Comparison of ENCODE assay signal across 8 mouse cellular contexts in the genomic region with DNA sequence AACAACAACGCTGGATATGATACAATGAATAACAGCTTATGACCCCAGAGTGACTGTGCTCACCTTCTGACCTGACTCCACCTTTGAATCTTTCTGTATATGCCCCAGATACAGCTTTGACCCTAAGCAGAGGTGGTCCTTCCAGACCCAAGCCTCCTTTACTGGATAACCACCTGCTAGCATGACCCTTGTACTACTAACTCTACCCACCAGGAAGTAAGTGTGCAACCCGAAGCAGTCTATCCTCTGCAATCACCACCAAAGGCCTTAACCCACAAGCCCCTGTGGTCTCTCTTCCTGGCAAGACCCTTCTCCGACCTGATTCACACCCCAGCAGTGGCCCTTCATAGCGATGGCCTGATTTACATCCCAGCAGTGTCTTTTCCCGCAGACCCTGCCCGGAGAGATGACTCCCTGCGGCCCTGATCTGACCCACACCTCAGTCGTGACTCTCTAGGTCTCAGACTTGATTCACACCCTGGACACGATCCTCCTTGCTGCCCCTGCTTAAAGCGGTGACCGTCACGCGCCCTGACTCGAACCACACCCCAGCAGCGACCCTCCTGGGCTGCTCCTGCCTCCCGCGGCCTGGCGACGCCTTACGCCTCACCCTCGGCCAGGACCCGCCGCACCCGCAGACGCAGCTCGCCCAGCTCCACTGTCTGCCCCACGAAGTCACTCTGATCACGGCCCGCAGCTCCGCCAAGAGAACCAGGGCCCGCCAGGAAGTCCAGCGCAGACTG. TPM values are rescaled to one million over a fixed set of nuclear protein-coding genes. Genes with fewer than 3 reads are reported as not detected.
DNase-seq lines count a peak whose midpoint lies in the region; ATAC-seq and TF ChIP-seq lines count a peak whose summit lies in the region.

No protein-coding gene starts in this region.

- peak overlapping the region; percentile 88 for H3K4me2 ChIP-seq in hindbrain, embryonic 15.5 days
- peak overlapping the region; percentile 96 for H3K4me2 ChIP-seq in midbrain, embryonic 13.5 days (replicated peaks)

- no peak for DNase-seq in cerebellum, adult 2 months
- no peak for DNase-seq in cerebellum, adult 8-10 months
- DNase-seq in thymus, postnatal 0 days (ENCODE audit: low spot score) = peak; percentile 48
- DNase-seq in thymus, postnatal 4 days = no peak
- DNase-seq in cerebellum, postnatal 14 days = no peak
- DNase-seq in kidney, adult 9 months = no peak

- peak overlapping the region; percentile 76 for H3K27ac ChIP-seq in cerebellum, adult 2 months (ENCODE audit: insufficient read depth, low read length)
- H3K27ac ChIP-seq in hindbrain, embryonic 15.5 days (replicated peaks) = peak overlapping the region; percentile 92
- H3K27ac ChIP-seq in midbrain, embryonic 13.5 days = peak overlapping the region; percentile 87

- H3K9ac ChIP-seq in hindbrain, embryonic 15.5 days = peak overlapping the region; percentile 98
- H3K9ac ChIP-seq in midbrain, embryonic 13.5 days (replicated peaks) = peak overlapping the region; percentile 95

- no peak for TF ChIP-seq POLR2A in cerebellum, adult 2 months (IDR thresholded peaks at IDR 0.05; ENCODE audit: borderline replicate concordance, insufficient read depth, low read length)

- ATAC-seq in hindbrain, embryonic 15.5 days (ENCODE audit: low FRiP score, low read depth) = peak; percentile 90
- ATAC-seq in midbrain, embryonic 13.5 days = peak; percentile 90

- H3K9me3 ChIP-seq in hindbrain, embryonic 15.5 days = no peaks in the 10 kb centered on the region
- H3K9me3 ChIP-seq in midbrain, embryonic 13.5 days = no peaks in the 10 kb centered on the region

- H3K36me3 ChIP-seq in hindbrain, embryonic 15.5 days = peaks cover 7% of the 10 kb centered on the region
- H3K36me3 ChIP-seq in midbrain, embryonic 13.5 days = peaks cover 6% of the 10 kb centered on the region

- H3K4me3 ChIP-seq in cerebellum, adult 2 months (replicated peaks; ENCODE audit: insufficient read depth, low read depth, low read length) = peak overlapping the region; percentile 85
- H3K4me3 ChIP-seq in hindbrain, embryonic 15.5 days = peak overlapping the region; percentile 88
- peak overlapping the region; percentile 83 for H3K4me3 ChIP-seq in midbrain, embryonic 13.5 days (replicated peaks)

- WGBS in cerebellum, adult 2 months = 1% methylated on average over 32 of the region's 32 CpGs
- 2% methylated on average over 32 of the region's 32 CpGs for WGBS in hindbrain, embryonic 15.5 days
- WGBS in midbrain, embryonic 13.5 days = 3% methylated on average over 32 of the region's 32 CpGs

- TF ChIP-seq CTCF in cerebellum, adult 2 months (IDR thresholded peaks at IDR 0.05; ENCODE audit: borderline replicate concordance, insufficient read depth, low read depth, low read length) = no peak

- peaks cover 2% of the 10 kb centered on the region; the same call in 1 of the 2 replicates for H3K4me1 ChIP-seq in cerebellum, adult 2 months (ENCODE audit: control insufficient read depth, insufficient read depth, low read length)
- H3K4me1 ChIP-seq in hindbrain, embryonic 15.5 days (replicated peaks) = peaks cover 31% of the 10 kb centered on the region
- peaks cover 32% of the 10 kb centered on the region for H3K4me1 ChIP-seq in midbrain, embryonic 13.5 days (replicated peaks)

- no peaks in the 10 kb centered on the region for H3K27me3 ChIP-seq in cerebellum, adult 2 months (ENCODE audit: control insufficient read depth, insufficient read depth, low read length)
- H3K27me3 ChIP-seq in hindbrain, embryonic 15.5 days = no peaks in the 10 kb centered on the region
- H3K27me3 ChIP-seq in midbrain, embryonic 13.5 days = no peaks in the 10 kb centered on the region

RNA-seq across cellular contexts. Expression of gene Gak, which starts 0.5 kb away (rescaled TPM):
- polyA plus RNA-seq in cerebellum, adult 2 months (2012; rRNA removed) = 89.9 and 91.6 TPM in 2 replicates
- polyA plus RNA-seq in thymus, postnatal 0 days (2015; fragmentation: Nextera tagmentation; extraction: Ambion mirVana) = 44.6 and 50.1 TPM in 2 replicates
- polyA plus RNA-seq in hindbrain, embryonic 15.5 days (2015; fragmentation: Nextera tagmentation; extraction: Ambion mirVana) = 48.1 and 56.7 TPM in 2 replicates
- polyA plus RNA-seq in midbrain, embryonic 13.5 days (2015; fragmentation: Nextera tagmentation; extraction: Ambion mirVana) = 50.3 and 51.7 TPM in 2 replicates

RNA-seq across cellular contexts. Expression of gene Tmem175, which starts 0.5 kb away (rescaled TPM):
- 50.8 and 52.4 TPM in 2 replicates for polyA plus RNA-seq in cerebellum, adult 2 months (2012; rRNA removed)
- polyA plus RNA-seq in thymus, postnatal 0 days (2015; fragmentation: Nextera tagmentation; extraction: Ambion mirVana) = 25.2 and 28.3 TPM in 2 replicates
- 26.3 and 27.1 TPM in 2 replicates for polyA plus RNA-seq in hindbrain, embryonic 15.5 days (2015; fragmentation: Nextera tagmentation; extraction: Ambion mirVana)
- polyA plus RNA-seq in midbrain, embryonic 13.5 days (2015; fragmentation: Nextera tagmentation; extraction: Ambion mirVana) = 23.7 and 23.8 TPM in 2 replicates

RNA-seq across cellular contexts. Expression of gene Idua, which starts 31.1 kb away (rescaled TPM):
- 29.0 and 37.8 TPM in 2 replicates for polyA plus RNA-seq in cerebellum, adult 2 months (2012; rRNA removed)
- 5.4 and 6.2 TPM in 2 replicates for polyA plus RNA-seq in thymus, postnatal 0 days (2015; fragmentation: Nextera tagmentation; extraction: Ambion mirVana)
- polyA plus RNA-seq in hindbrain, embryonic 15.5 days (2015; fragmentation: Nextera tagmentation; extraction: Ambion mirVana) = 11.0 and 11.8 TPM in 2 replicates
- 10.6 and 10.7 TPM in 2 replicates for polyA plus RNA-seq in midbrain, embryonic 13.5 days (2015; fragmentation: Nextera tagmentation; extraction: Ambion mirVana)

RNA-seq across cellular contexts. Expression of gene Dgkq, which starts 40.4 kb away (rescaled TPM):
- 89.1 and 91.8 TPM in 2 replicates for polyA plus RNA-seq in cerebellum, adult 2 months (2012; rRNA removed)
- 5.0 and 6.6 TPM in 2 replicates for polyA plus RNA-seq in thymus, postnatal 0 days (2015; fragmentation: Nextera tagmentation; extraction: Ambion mirVana)
- 31.0 and 32.9 TPM in 2 replicates for polyA plus RNA-seq in hindbrain, embryonic 15.5 days (2015; fragmentation: Nextera tagmentation; extraction: Ambion mirVana)
- polyA plus RNA-seq in midbrain, embryonic 13.5 days (2015; fragmentation: Nextera tagmentation; extraction: Ambion mirVana) = 23.7 and 26.6 TPM in 2 replicates

RNA-seq across cellular contexts. Expression of gene Slc26a1, which starts 46.3 kb away (rescaled TPM):
- polyA plus RNA-seq in cerebellum, adult 2 months (2012; rRNA removed) = 1.7 and 1.9 TPM in 2 replicates
- polyA plus RNA-seq in thymus, postnatal 0 days (2015; fragmentation: Nextera tagmentation; extraction: Ambion mirVana) = 0.14 and 0.20 TPM in 2 replicates
- polyA plus RNA-seq in hindbrain, embryonic 15.5 days (2015; fragmentation: Nextera tagmentation; extraction: Ambion mirVana) = 3.0 and 4.1 TPM in 2 replicates
- 1.7 and 2.6 TPM in 2 replicates for polyA plus RNA-seq in midbrain, embryonic 13.5 days (2015; fragmentation: Nextera tagmentation; extraction: Ambion mirVana)
